Mouse (Mus musculus): ENCODE data around the gene Doc2a.

DNA sequence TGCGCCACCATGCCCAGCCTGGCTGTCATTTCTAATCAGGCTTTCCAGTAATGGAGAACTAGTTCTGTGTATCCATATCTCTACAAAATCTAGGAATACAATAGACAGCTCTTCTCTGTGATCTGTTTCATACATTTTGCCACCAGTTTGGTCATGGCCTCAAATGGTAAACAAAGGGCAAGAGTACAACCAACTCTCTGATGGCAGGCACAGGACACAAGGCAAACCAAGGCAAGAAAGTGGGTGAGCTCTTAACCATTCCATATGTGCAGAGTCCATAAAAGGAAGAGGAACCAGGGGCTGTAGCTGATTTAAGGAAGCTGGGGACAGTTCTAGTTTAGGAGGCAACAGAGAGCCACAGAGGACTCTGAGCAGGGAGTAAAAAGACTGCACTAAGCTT is 30.0 kb downstream of the Doc2a start:
- no peak for TF ChIP-seq POLR2A (IDR thresholded peaks at IDR 0.05; ENCODE audit: control insufficient read depth in 1 of 2, insufficient read depth in 1 of 2, low read depth in 1 of 2, low read length in 2 of 2, poor library complexity in 1 of 2)
- TF ChIP-seq ETS1 (IDR thresholded peaks at IDR 0.05; ENCODE audit: low read depth, low read length), result no peak
- TF ChIP-seq ZKSCAN1 (IDR thresholded peaks at IDR 0.05; ENCODE audit: low read depth, low read length), result no peak
- no peak for TF ChIP-seq ELF1 (IDR thresholded peaks at IDR 0.05; ENCODE audit: low read depth, low read length)
- TF ChIP-seq MYB (IDR thresholded peaks at IDR 0.05; ENCODE audit: low read depth, low read length), result no peak

Measured in MEL (cell line).